Mouse (Mus musculus): ENCODE measurements around the gene Zswim9.

The Zswim9 gene

GRCm38 (mm10) chr7:13260746-13261700 is 17.5 kb downstream of the Zswim9 start:
- Histone ChIP-seq H3K36me3 (ENCODE audit: insufficient read depth, low read length) (no peaks in the 10 kb centered on the region), H3K27me3 (ENCODE audit: insufficient read depth, low read length) (peaks cover 32% of the 10 kb centered on the region), H3K4me1 (replicated peaks; ENCODE audit: low read depth, low read length) (peaks cover 15% of the 10 kb centered on the region), H3K9me3 (ENCODE audit: low read length) (no peaks in the 10 kb centered on the region), H3K4me3 (replicated peaks; ENCODE audit: low read length) (peak overlapping the region; percentile 73)
- no peak for TF ChIP-seq NANOG (IDR thresholded peaks at IDR 0.05; ENCODE audit: borderline replicate concordance, low read length)

DNA sequence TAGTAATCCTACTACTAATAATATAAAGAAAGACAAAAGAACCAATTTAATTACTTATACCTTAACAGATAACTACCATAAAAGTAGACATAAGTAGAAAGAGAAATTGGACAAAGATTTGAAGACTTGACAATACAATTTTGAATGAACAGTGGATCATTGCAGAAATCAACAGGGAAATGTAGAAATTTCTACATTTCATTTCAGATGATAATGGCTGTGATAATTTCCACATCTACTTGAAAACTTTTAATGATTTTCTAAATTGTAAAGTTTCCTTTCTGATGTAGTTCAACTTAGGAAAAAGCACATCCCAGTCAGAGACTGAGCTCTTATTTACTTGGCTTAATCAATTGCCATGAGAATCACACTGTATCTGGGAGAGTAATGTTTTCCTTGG is 65.8 kb downstream of the Zswim9 start, which contains the start of gene Vmn1r89:
TSS of gene Vmn1r89 (plus strand) at position 301 of the 400 bp plus-strand sequence.
- Histone ChIP-seq H3K27me3 (ENCODE audit: insufficient read depth, low read length) (no peaks in the 10 kb centered on the region), H3K36me3 (ENCODE audit: insufficient read depth, low read length) (no peaks in the 10 kb centered on the region), H3K9me3 (ENCODE audit: low read length) (peaks cover 12% of the 10 kb centered on the region), H3K4me3 (replicated peaks; ENCODE audit: low read length) (no peak within 1 kb of the TSS), H3K4me1 (replicated peaks; ENCODE audit: low read depth, low read length) (no peaks in the 10 kb centered on the region)
- no peak for TF ChIP-seq CTCF (conservative IDR thresholded peaks at IDR 0.05; ENCODE audit: low read length)
- no peak for TF ChIP-seq NANOG (IDR thresholded peaks at IDR 0.05; ENCODE audit: borderline replicate concordance, low read length)

Measured in E14TG2a.4 (cell line).